Mouse (Mus musculus) myocyte (in vitro differentiated cells): ENCODE results near the gene Zswim7. TPM values are rescaled to one million over a fixed set of nuclear protein-coding genes. Genes with fewer than 3 reads are reported as not detected.

ENCODE experiments used
- H3K27me3 ChIP-seq: one replicate; pipeline ENCODE4 v1.6.1; 2011; ENCODE audit not compliant: control insufficient read depth, insufficient read depth, insufficient read length
- H3K36me3 ChIP-seq: one replicate; pipeline ENCODE4 v1.6.1; 2011; ENCODE audit not compliant: control insufficient read depth, insufficient read depth
- H3K4me2 ChIP-seq: one replicate; pipeline ENCODE4 v1.6.1; 2011; ENCODE audit warnings: low read depth, control low read depth
- H3K4me3 ChIP-seq: one replicate; pipeline ENCODE4 v1.5.1; 2011; ENCODE audit warnings: mild to moderate bottlenecking, control low read depth, moderate library complexity
- H3K79me2 ChIP-seq: one replicate; pipeline ENCODE4 v1.6.1; 2011; ENCODE audit not compliant: control insufficient read depth, insufficient read depth
- H3ac ChIP-seq: one replicate; pipeline ENCODE4 v1.6.1; 2011; ENCODE audit not compliant: control insufficient read depth, insufficient read length
- CEBPB ChIP-seq: IDR thresholded peaks from 2 replicates; pipeline ENCODE4 v1.6.1; 2011; ENCODE audit warnings: mild to moderate bottlenecking, moderate library complexity; ENCODE audit not compliant: poor library complexity, insufficient read depth, severe bottlenecking
- E2F4 ChIP-seq: IDR thresholded peaks from one replicate; pipeline ENCODE4 v1.6.1; 2011; ENCODE audit warnings: mild to moderate bottlenecking, control low read depth, moderate library complexity; ENCODE audit not compliant: insufficient read depth
- MAX ChIP-seq: IDR thresholded peaks from one replicate; pipeline ENCODE4 v1.6.1; 2011; ENCODE audit warnings: low read depth, mild to moderate bottlenecking, control low read depth
- MYOD1 ChIP-seq, 3 experiments: IDR thresholded peaks; one replicate each; pipeline ENCODE4 v1.6.1; 2011; ENCODE audit warnings: control low read depth in 2 of 3, low read depth in 2 of 3, mild to moderate bottlenecking in 2 of 3, moderate library complexity in 1 of 3; ENCODE audit not compliant: insufficient read length in 2 of 3, control insufficient read depth in 1 of 3
- MYOG ChIP-seq, 3 experiments: IDR thresholded peaks; one replicate each; pipeline ENCODE4 v1.6.1; 2011; ENCODE audit warnings: control low read depth in 2 of 3, low read depth in 2 of 3, mild to moderate bottlenecking in 2 of 3; ENCODE audit not compliant: insufficient read length in 2 of 3, control insufficient read depth in 1 of 3, insufficient read depth in 1 of 3
- POLR2A ChIP-seq: IDR thresholded peaks from one replicate; pipeline ENCODE4 v1.6.1; 2011; ENCODE audit warnings: low read depth, mild to moderate bottlenecking, control low read depth, moderate library complexity; ENCODE audit not compliant: insufficient read length
- POLR2AphosphoS2 ChIP-seq: IDR thresholded peaks from one replicate; pipeline ENCODE4 v1.6.1; 2011; ENCODE audit warnings: low read depth, control low read depth; ENCODE audit not compliant: insufficient read length
- REST ChIP-seq: IDR thresholded peaks from one replicate; pipeline ENCODE4 v1.6.1; 2011; ENCODE audit warnings: mild to moderate bottlenecking, control low read depth, moderate library complexity; ENCODE audit not compliant: insufficient read depth, insufficient read length
- SRF ChIP-seq: IDR thresholded peaks from one replicate; pipeline ENCODE4 v1.6.1; 2011; ENCODE audit warnings: low read depth; ENCODE audit not compliant: control insufficient read depth, insufficient read length
- TCF12 ChIP-seq: IDR thresholded peaks from one replicate; pipeline ENCODE4 v1.6.1; 2011; ENCODE audit warnings: mild to moderate bottlenecking, control low read depth; ENCODE audit not compliant: poor library complexity, insufficient read depth, severe bottlenecking
- TCF3 ChIP-seq: IDR thresholded peaks from one replicate; pipeline ENCODE4 v1.6.1; 2011; ENCODE audit warnings: low read depth, control low read depth; ENCODE audit not compliant: insufficient read length
- USF1 ChIP-seq: IDR thresholded peaks from one replicate; pipeline ENCODE4 v1.6.1; 2011; ENCODE audit warnings: low read depth, mild to moderate bottlenecking, control low read depth, moderate library complexity
- polyA plus RNA-seq: library from polyadenylated mRNA; unstranded; fragments of >200 nt; fragmentation: generic; extraction: Trizol; gene quantifications from one replicate; pipeline ENCODE4 v1.2.1, GENCODE M21; 2012; ENCODE audit warnings: missing spikeins

The Zswim7 gene
- polyA plus RNA-seq, result 39.4 TPM

DNA sequence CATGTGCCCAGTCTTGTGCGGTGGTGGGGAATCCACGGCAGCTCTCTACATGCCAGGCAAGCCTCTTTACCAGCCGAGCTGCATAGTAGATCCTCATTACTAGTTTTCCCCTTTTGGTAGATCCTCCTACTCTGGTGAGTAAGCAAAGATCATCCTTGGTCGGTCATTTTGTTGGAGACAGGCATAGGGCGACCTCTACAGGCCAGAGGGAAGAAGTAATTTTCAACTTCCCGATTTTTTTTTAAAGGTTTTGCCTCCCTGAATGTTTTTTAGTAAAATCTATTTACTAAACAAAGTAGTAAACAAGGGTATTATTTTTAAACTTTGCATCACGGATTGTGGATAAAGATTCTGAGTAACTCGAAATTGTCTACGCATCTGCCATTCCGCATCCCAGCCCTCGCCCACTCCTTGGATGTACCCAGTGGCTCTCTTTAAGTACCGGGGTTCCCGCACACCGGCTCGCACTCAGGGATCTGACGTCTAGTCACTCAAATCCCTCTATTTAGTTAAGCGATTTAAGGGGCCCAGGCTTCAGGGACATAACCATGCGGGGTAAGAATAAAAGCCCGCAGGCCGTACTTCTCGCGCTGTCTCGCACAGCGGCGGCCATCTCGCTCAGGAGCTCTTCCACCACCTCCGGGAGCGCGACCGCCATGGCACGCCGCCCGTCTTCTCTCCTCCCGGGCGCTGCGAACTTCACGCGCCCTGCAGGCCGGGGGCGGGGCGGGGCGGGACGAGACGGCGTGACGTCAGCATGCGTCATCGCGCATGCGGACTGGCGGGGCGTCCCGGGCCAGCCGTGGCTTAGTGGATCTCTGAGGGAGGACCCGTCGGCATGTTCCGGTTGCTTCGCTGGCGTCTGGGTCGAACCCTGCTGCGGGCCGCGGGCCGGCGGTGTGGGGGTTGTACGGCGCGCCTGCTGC lies at the start of gene Zswim7, which contains the start of gene Ttc19:
TSS of gene Zswim7 (minus strand) at position 701 of the 926 bp plus-strand sequence.
TSS of gene Ttc19 (plus strand) at position 799 of the 926 bp plus-strand sequence.
- Histone ChIP-seq H3ac (peak within 1 kb of the TSS; percentile 86), H3K4me3 (peak within 1 kb of the TSS; percentile 45), H3K36me3 (peaks cover 16% of the 10 kb centered on the region), H3K4me2 (peak within 1 kb of the TSS; percentile 89), H3K79me2 (peaks cover 7% of the 10 kb centered on the region), H3K27me3 (no peaks in the 10 kb centered on the region)
- no peak for TF ChIP-seq REST
- TF ChIP-seq POLR2AphosphoS2, result peak; percentile 95
- TF ChIP-seq POLR2A, result peak; percentile 97
- peak in 1 of 3 experiments; percentile 28 for TF ChIP-seq MYOG (IDR thresholded peaks at IDR 0.05; ENCODE audit: control insufficient read depth in 1 of 3, insufficient read depth in 1 of 3, insufficient read length in 2 of 3, low read depth in 2 of 3)

DNA sequence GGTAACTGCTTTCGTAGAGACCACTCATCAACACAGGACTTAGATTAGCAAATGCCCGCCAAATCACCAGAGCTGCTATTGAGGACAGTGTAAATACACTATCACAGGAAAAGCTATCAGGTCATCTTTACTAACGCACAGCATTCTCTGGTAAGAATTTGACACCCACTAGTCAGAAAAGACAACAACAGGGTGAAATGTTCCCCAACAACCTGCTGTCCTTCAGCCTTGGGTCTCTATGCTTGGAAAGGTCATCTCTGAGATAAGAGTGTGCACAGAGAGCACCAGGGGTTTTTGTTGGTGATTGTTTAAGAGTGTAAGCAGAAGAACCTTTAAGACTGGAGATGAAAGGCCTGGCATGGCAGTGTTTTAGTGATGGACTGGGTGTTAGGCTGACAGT lies 42.5 kb upstream of the Zswim7 start:
- H3ac ChIP-seq, result no peak overlapping the region
- no peak for TF ChIP-seq REST
- no peak for TF ChIP-seq MAX
- no peak for TF ChIP-seq TCF12
- TF ChIP-seq SRF, result no peak
- no peak for TF ChIP-seq MYOD1 (IDR thresholded peaks at IDR 0.05; ENCODE audit: control insufficient read depth in 1 of 3, insufficient read length in 2 of 3, low read depth in 2 of 3)
- TF ChIP-seq USF1, result no peak
- no peak for TF ChIP-seq TCF3
- TF ChIP-seq E2F4, result no peak
- TF ChIP-seq POLR2A, result no peak
- TF ChIP-seq MYOG (IDR thresholded peaks at IDR 0.05; ENCODE audit: control insufficient read depth in 1 of 3, insufficient read depth in 1 of 3, insufficient read length in 2 of 3, low read depth in 2 of 3), result no peak
- TF ChIP-seq POLR2AphosphoS2, result no peak
- no peak for TF ChIP-seq CEBPB
- no peaks in the 10 kb centered on the region for H3K79me2 ChIP-seq
- H3K4me3 ChIP-seq, result no peak overlapping the region
- peaks cover 97% of the 10 kb centered on the region for H3K36me3 ChIP-seq
- H3K4me2 ChIP-seq, result no peak overlapping the region
- no peaks in the 10 kb centered on the region for H3K27me3 ChIP-seq

DNA sequence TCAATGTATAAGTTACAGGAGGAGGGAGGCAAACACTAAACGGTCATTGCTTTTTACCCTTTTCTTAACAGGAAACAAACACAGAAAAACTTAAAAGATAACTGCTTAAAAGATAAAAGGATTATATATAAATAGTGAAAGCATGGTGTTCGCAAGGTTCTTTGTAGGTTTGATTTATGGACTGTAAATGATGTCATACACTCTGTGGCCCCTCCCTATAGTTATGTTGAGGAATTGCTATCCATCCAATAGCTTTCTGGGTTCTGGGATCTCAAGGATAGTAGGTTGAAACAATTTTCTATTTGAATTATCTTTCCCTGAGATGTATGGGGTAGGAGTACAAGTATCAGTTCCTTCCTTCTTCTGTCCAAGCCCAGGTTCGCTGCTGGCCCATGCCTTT lies 38.9 kb upstream of the Zswim7 start:
- Histone ChIP-seq H3K4me2 (no peak overlapping the region), H3ac (no peak overlapping the region), H3K79me2 (no peaks in the 10 kb centered on the region), H3K36me3 (peaks cover 87% of the 10 kb centered on the region), H3K4me3 (no peak overlapping the region), H3K27me3 (no peaks in the 10 kb centered on the region)
- TF ChIP-seq MAX (no peak), SRF (no peak), E2F4 (no peak), USF1 (no peak), TCF3 (no peak), POLR2A (no peak), POLR2AphosphoS2 (no peak), REST (no peak), TCF12 (no peak), MYOD1 (IDR thresholded peaks at IDR 0.05; ENCODE audit: control insufficient read depth in 1 of 3, insufficient read length in 2 of 3, low read depth in 2 of 3) (no peak), CEBPB (no peak), MYOG (IDR thresholded peaks at IDR 0.05; ENCODE audit: control insufficient read depth in 1 of 3, insufficient read depth in 1 of 3, insufficient read length in 2 of 3, low read depth in 2 of 3) (no peak)

DNA sequence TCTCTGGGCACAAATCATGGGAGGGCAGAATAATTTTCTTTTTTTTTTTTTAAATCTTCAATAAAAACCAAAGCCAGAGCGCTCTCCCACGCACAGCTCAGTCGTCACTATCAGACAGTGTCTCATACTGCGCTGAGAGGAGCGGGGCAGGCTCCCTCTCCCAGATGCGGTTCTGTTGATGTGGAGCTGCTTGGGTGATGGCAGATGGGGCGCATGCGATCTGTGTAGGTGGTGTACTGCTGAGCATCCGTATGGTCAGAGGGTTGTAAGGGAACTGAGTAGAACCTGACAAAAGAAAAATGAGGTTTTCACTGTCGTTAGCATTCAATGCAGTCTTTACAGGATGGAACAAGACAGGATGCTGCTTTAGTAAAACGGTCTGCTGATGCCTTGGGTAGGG lies 36.6 kb upstream of the Zswim7 start:
- Histone ChIP-seq H3K36me3 (peaks cover 85% of the 10 kb centered on the region), H3K4me3 (no peak overlapping the region), H3K4me2 (no peak overlapping the region), H3K27me3 (no peaks in the 10 kb centered on the region), H3K79me2 (no peaks in the 10 kb centered on the region), H3ac (no peak overlapping the region)
- TF ChIP-seq REST, result no peak
- TF ChIP-seq TCF3, result no peak
- TF ChIP-seq E2F4, result no peak
- no peak for TF ChIP-seq MYOD1 (IDR thresholded peaks at IDR 0.05; ENCODE audit: control insufficient read depth in 1 of 3, insufficient read length in 2 of 3, low read depth in 2 of 3)
- no peak for TF ChIP-seq TCF12
- no peak for TF ChIP-seq MYOG (IDR thresholded peaks at IDR 0.05; ENCODE audit: control insufficient read depth in 1 of 3, insufficient read depth in 1 of 3, insufficient read length in 2 of 3, low read depth in 2 of 3)
- no peak for TF ChIP-seq POLR2A
- no peak for TF ChIP-seq USF1
- TF ChIP-seq MAX, result no peak

DNA sequence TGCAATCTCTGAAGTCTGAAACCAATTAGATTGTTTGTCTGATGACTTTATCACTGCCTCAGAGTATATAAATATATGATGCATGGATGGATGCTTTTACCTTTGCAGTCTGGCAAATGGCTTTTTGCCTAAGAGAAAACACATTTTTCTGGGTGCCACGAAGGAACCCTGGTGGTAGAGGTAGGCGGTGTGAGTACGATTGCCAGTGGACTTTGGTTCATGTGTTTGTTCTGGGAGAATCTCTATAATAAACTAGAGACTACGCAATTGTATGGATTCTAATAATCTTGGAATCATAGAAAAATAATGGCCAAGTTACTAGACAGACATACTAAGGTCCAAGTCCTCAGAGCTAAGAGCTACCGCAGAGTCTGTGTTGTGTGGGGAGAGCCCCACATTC lies 33.8 kb upstream of the Zswim7 start:
- Histone ChIP-seq H3ac (no peak overlapping the region), H3K79me2 (no peaks in the 10 kb centered on the region), H3K4me3 (no peak overlapping the region), H3K27me3 (no peaks in the 10 kb centered on the region), H3K4me2 (no peak overlapping the region), H3K36me3 (peaks cover 66% of the 10 kb centered on the region)
- TF ChIP-seq TCF3 (no peak), TCF12 (no peak), E2F4 (no peak), CEBPB (no peak), POLR2AphosphoS2 (no peak), MYOG (IDR thresholded peaks at IDR 0.05; ENCODE audit: control insufficient read depth in 1 of 3, insufficient read depth in 1 of 3, insufficient read length in 2 of 3, low read depth in 2 of 3) (no peak), REST (no peak), SRF (no peak), USF1 (no peak), MYOD1 (IDR thresholded peaks at IDR 0.05; ENCODE audit: control insufficient read depth in 1 of 3, insufficient read length in 2 of 3, low read depth in 2 of 3) (no peak), POLR2A (no peak)
